Mouse (Mus musculus): Measurements from ENCODE around the gene Usp12. TPM values are rescaled to one million over a fixed set of nuclear protein-coding genes. Genes with fewer than 3 reads are reported as not detected.

Gene Usp12
- total RNA-seq, 2 experiments from 2014 or later: 13.8 to 15.7 TPM

DNA sequence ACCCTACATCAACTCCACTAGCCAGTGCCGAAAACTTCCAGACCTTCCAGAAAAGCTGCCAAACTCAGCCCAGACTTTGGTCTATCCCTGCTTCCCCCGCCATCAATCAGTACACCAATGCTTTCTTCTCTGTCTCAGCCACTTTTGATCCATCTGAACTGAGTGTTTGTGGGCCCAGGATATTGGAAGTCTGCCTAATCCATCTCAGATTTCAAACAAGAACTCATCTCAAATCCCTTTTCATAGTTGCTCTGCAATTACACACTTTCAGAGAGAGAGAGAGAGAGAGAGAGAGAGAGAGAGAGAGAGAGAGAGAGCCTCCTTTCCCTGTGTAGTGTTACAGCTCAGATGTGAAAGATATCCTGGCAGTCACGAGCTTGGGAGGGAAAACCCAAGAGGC is 85.4 kb downstream of the Usp12 start:
- intact Hi-C loops (cut with DNase I; ENCODE audit: low total_unique reads): loop anchor here (5.0 to 10.0 kb wide), 2 partner anchors 138 to 605 kb away; partner anchors contain the start of gene Rasl11a
- DNase-seq: no peak

DNA sequence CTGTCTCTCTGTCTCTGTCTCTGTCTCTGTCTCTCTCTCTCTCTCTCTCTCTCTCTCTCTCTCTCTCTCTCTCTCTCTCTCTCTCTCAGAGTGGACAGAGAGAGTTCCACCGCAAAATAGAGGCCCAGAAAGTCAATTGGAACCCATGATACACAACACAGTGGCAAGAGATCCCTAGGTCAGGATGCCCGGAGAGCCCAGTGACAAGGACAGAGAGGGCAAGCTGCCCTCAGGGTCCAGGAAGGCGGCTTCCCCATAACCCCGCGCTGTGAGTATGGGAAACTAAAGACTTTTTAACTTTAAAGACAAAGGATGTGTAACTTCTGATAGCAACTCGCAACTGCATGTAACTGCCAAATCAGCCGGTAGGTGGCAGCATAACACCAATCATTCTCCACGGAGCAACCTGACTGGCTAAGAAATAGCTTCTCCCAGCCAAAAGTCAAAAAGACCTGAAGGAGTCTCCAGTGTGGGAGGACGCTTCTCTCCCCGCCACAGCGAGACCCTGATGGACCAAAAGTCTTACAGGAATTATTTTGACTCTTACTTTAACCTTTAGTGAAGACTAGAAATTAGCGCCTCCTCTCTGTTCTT is 88.9 kb downstream of the Usp12 start:
- peak; percentile 73 for DNase-seq
- intact Hi-C loops (cut with DNase I; ENCODE audit: low total_unique reads): loop anchor here (2.0 to 10.0 kb wide), 3 partner anchors 141 to 609 kb away; partner anchors contain the start of gene Rasl11a

DNA sequence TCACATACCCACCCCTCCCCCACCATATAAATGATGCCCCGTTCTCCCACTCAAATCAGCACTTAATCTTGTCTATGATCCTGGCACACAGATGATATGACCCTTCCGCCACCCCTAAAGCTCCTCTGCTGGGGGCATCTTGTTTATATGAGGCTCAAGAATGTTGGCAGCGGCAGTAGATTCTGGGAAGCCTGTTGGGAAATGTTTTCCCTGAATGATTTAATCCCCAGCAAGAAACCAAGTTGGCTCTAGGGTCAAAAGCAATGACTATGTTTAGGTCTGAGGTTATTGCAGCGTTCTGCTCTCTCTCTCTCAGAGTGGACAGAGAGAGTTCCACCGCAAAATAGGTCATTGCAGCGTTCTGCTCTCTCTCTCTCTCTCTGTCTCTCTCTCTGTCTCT is 89.4 kb downstream of the Usp12 start:
- intact Hi-C loops (cut with DNase I; ENCODE audit: low total_unique reads): loop anchor here (5.0 to 10.0 kb wide), 2 partner anchors 142 to 609 kb away; partner anchors contain the start of gene Rasl11a
- DNase-seq: no peak

DNA sequence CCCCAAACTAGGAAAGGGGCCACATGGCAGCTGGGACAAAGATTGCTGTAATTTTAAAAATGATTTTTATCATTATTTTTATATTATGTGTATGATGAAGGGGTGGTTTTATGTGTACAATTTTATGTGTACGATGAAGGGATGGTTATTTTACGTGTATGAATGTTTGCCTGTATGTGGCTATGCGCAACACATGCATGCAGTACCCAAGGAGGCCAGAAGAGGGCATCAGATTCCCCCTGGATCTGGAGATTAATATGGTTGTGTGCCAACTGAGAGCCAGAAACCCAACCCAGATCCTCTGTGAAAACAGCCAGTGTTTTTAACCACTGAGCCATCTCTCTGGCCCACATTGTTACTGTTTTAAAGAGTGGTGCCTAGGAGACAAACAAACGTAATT is 90.6 kb downstream of the Usp12 start:
- DNase-seq: no peak
- intact Hi-C loops (cut with DNase I; ENCODE audit: low total_unique reads): loop anchor here (10.0 kb wide), 1 partner anchor 611 kb away; no protein-coding TSS in a partner anchor

DNA sequence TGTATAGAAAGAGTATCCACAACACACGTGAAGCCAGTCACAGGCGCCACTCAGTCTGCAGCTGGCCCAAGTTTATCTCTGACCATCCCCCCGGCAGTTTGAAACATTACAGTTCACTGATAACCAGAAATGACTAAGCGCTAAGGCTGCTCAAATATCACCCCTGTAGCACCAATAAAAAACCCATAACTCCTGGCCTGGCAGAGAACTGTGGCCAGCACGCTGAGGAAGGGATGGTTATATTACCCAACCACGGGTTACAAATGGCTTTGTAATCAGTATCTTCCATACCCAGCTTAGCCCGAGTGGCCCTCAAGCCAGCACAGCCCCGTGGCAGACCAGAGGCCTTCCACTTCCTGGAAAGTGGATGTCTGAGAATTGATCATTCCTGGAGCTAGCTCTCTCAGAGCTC is 91.1 kb downstream of the Usp12 start:
- intact Hi-C loops (cut with DNase I; ENCODE audit: low total_unique reads): loop anchor here (10.0 kb wide), 1 partner anchor 611 kb away; no protein-coding TSS in a partner anchor
- DNase-seq: no peak

DNA sequence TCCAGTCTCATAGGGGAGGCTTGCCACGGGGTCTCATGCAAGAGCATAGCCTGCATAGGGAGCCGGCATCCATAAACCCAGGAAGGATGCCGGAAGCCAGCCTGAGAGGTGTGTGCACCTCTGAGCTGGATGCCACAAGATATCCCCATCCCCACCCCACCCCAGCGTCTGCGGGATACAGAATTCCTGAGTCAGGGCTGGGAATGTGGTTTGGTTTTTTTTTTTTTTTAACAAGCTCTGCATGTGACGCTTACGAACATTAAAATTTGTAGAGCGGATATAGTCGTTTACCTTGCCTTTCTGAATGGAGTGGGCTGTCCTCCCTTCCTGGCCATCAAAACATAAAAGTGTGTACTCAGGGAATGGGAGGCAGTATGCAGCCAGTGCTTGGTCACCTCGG is 94.7 kb downstream of the Usp12 start:
- DNase-seq: no peak
- intact Hi-C loops (cut with DNase I; ENCODE audit: low total_unique reads): loop anchor here (10.0 kb wide), 1 partner anchor 615 kb away; no protein-coding TSS in a partner anchor

DNA sequence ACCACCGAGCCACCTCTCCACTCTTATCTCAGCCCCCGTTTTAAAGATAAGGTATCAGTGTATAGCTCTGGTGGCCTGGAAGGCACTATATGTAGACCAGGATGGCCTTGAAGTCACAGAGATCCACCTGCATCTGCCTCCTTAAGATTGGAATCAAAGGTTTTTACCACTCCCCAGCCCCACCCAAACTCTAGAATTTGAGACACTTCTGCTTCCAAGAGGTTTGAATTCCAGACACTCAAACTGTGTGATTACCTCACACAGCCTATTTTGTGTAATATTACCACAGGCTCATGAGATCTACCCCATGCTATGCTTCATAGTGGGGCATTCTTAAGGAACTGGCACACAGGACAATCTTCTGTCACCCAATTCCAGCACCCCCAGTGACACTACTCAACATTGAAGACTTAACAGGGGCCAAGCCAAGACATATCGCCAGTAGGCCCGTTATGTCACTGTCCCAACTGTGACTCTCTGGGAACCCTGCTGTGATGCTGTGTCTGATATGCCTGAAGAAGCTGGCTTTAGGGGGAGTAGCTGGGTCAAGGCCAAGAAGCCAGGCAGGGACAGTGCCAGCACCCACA is 95.3 kb downstream of the Usp12 start:
- no peak for DNase-seq
- intact Hi-C loops (cut with DNase I; ENCODE audit: low total_unique reads): loop anchor here (10.0 kb wide), 1 partner anchor 615 kb away; no protein-coding TSS in a partner anchor

DNA sequence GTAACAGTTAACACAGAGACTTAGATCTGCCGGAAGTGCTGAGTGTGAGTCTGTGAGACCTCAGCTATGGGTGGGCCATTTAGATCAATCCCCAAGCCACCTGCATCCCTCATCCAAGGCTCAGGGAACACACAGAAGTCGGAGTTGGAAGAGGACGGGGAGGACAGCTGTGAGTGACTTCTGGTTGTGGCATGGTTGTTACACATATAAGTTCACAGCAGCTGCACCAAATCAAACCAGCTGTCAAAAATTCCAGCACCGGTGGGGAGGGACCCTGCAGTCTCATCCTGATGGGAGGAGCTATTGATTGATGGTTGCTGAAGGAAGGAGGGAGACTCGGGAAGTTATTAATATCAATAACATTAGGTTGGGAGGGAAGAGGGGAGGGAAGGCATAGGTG is 99.3 kb downstream of the Usp12 start:
- intact Hi-C loops (cut with DNase I; ENCODE audit: low total_unique reads): no loop called here

DNA sequence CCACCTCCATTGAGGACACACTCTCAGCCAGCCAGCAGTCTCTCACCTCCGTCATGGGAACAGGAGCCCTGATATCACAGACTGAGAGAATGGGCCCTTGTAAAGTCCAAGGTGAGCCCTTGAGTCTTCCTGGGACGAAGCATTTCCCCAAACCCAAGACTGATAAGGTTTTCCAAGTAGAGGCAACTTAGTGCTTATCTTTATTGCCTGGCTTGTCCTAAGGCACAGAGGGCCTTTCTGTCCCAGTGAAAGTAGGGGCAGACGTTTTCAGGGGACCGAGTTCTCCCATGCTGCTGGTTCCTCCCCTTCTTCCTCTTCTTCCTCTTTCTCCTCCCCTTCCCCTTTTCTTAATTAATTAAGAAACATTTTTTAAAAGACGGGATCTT is 101.8 kb downstream of the Usp12 start:
- DNase-seq: no peak
- intact Hi-C loops (cut with DNase I; ENCODE audit: low total_unique reads): no loop called here

More for the DNA sequence above, 99.3 kb downstream of the Usp12 start:
- no peak for DNase-seq

DNA sequence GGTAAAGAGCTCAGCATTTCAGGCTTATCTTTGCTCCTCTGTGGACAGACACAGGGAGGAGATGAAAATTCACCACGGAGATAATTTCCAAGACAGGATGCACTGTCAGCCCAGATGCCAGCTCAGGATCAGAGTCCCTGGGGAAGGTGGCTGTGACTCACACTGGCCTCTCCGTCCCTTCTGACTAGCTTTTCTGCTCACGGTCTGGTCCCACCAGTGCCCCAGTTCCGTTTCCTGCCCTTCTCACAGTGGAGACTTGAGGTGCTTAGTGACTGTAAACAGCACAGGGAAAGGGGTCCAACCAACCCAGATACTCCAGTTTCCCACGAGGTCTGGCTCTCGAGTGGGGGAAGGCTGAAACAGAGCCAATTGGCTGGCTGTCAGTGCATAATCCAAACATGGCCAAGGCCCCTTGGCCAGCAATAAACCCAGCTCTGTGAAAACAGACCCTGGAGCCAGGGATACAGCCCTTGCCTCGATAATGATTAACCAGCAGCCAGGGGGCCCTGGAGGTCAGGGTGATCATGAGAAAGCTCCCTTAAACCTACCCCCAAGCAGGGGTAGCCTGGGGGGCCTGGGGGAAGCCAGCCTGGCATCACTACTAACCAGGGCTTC is 102.3 kb downstream of the Usp12 start:
- DNase-seq: no peak
- intact Hi-C loops (cut with DNase I; ENCODE audit: low total_unique reads): no loop called here

DNA sequence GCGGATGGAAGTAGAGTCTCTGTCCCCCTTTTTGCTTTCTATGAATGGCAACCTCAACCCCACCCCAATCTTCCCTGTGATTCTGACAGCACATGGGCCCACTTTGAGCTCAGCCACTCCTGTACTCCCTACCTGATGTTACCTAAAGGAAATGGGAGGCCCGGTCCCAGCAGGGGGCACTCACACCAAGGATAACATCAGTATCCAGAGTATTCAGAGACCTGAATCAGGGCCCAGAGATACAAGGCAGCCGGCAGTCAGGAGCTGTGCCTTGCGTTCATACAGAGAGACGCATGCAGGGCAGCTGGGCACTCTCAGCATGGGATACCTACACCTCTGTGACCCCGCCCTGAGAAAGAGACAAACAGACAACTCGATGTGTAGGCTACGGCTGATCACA is 103.1 kb downstream of the Usp12 start:
- intact Hi-C loops (cut with DNase I; ENCODE audit: low total_unique reads): no loop called here
- no peak for DNase-seq

DNA sequence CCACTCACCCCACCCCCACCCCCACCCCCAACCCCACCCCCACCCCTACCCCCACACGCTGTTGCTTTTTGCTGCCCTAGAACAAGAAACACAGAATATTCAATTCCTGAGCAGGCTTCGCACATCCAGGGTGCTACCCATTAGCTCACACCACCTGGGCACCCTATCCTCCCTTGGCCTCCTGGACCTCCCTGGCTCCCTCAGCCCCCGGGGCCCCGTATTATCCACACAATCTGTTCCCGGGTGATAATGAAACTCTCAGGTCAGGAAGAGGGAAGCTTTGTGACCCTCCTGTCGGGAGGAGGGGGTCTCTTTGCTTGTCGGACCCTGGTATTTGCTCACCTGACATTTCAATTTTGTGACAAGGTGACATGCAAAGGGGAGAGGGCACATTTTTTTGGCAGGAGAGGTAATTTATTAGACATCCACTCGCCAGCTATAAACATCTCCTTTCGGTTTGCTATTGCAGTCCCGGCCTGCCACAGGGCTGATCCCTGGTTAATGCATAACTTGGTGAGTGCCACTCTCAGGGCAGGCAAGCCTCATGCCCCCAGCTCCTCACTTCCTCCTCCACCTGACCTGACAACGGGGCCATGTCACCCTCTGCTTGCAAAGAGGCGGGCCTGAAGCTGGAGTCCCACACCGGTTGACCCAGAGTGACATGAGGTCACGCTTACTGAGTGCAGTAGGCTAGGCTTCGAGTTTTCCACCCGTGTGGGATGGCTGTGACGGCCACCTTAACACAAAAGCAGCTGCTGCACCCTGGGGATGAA is 107.1 kb downstream of the Usp12 start:
- no peak for DNase-seq
- intact Hi-C loops (cut with DNase I; ENCODE audit: low total_unique reads): no loop called here

DNA sequence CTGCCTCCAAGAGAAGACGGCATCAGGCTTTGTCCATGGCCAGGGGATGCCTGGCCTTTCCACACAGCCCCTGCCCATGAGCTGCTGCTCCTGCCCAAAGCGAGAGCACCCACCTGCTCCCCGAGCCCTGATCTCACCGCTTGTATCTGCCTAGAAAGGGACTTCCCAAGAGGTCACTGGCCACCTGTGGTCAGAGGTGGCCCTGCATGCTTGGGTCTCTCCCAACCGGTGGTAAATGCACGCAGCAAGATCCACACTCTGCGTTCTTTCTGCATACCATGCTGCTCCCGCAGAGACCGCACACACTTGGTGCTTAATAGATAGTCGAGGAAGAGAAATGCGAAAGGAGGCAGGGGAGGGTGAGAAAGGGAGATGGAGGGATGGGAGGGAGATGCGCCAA is 107.9 kb downstream of the Usp12 start:
- no peak for DNase-seq
- intact Hi-C loops (cut with DNase I; ENCODE audit: low total_unique reads): no loop called here

Other genes starting within 250 kb of the Usp12 start
- not detected for gene Gm3415, start 238.9 kb downstream of the Usp12 start, total RNA-seq (2021)
- not detected for gene Gpr12, start 209.8 kb downstream of the Usp12 start, total RNA-seq (2021)
- gene Rpl21, start 37.9 kb upstream of the Usp12 start, total RNA-seq (2021): 100 to 1,000 TPM; 184 to 212 TPM
- gene Rasl11a, start 50.1 kb upstream of the Usp12 start, total RNA-seq (2021): 1 to 10 TPM; 3.0 to 3.4 TPM
- gene Gtf3a, start 153.7 kb upstream of the Usp12 start, total RNA-seq (2021): 10 to 100 TPM; 22.1 to 25.1 TPM
- 10 to 100 TPM; 21.8 to 24.3 TPM for gene Mtif3, start 168.8 kb upstream of the Usp12 start, total RNA-seq (2021)